In the genomic region with DNA sequence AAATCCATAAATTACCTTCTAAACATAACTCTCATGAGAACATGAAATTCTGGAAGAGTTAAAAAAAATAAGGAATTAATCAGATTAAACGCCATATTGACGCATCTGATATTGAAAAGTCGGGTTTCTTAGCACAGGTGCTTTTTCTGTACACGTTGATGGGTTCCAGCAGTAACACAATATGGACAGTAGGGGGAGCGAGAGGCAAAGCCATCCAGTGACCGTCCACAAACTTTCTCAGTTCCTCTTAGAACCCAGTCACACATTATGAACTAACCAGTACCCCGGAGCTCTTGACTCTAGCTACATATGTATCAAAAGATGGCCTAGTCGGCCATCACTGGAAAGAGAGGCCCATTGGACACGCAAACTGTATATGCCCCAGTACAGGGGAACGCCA, we compare ENCODE assay signal across 8 mouse cellular contexts. TPM values are rescaled to one million over a fixed set of nuclear protein-coding genes. Genes with fewer than 3 reads are reported as not detected.
DNase-seq lines count a peak whose midpoint lies in the region; ATAC-seq and TF ChIP-seq lines count a peak whose summit lies in the region.
"Not testable (repeated sequence)": the region's sequence is repeated elsewhere in the genome, so short reads cannot be mapped to it uniquely, and the experiment has no call there.

No protein-coding gene starts in this region.

- H3K9me3 ChIP-seq in G1E (replicated peaks); kidney, embryonic 16.5 days (ENCODE audit: low read length); lung, embryonic 14.5 days (ENCODE audit: low read depth, low read length); neural tube, embryonic 14.5 days (ENCODE audit: control insufficient read depth, low read length): not testable (repeated sequence)

- not testable (repeated sequence) for TF ChIP-seq POLR2A in brain, embryonic 14.5 days (IDR thresholded peaks at IDR 0.05; ENCODE audit: borderline replicate concordance, extremely low read depth, insufficient read depth, insufficient read length, poor library complexity, severe bottlenecking)

- 28% methylated on average over 8 of the region's 10 CpGs for WGBS in kidney, embryonic 16.5 days
- 27% methylated on average over 10 of the region's 10 CpGs for WGBS in lung, embryonic 14.5 days
- WGBS in neural tube, embryonic 14.5 days = 30% methylated on average over 10 of the region's 10 CpGs

- H3K27me3 ChIP-seq in G1E (ENCODE audit: insufficient read depth, low read length); kidney, embryonic 16.5 days (ENCODE audit: insufficient read depth, low read length); lung, embryonic 14.5 days (ENCODE audit: insufficient read depth, low read length); neural tube, embryonic 14.5 days (ENCODE audit: control insufficient read depth, insufficient read depth, low read length): not testable (repeated sequence)

- H3K9ac ChIP-seq in kidney, embryonic 16.5 days (replicated peaks; ENCODE audit: low read length); lung, embryonic 14.5 days; neural tube, embryonic 14.5 days (replicated peaks; ENCODE audit: low read depth, low read length): not testable (repeated sequence)

- H3K4me3 ChIP-seq in G1E (ENCODE audit: low read depth, low read length); kidney, embryonic 16.5 days (ENCODE audit: low read length); lung, embryonic 14.5 days (ENCODE audit: low read depth, low read length); neural tube, embryonic 14.5 days (ENCODE audit: low read depth, low read length): not testable (repeated sequence)

- ATAC-seq in G1E (ENCODE audit: extremely low read depth, insufficient number of reproducible peaks, low FRiP score, poor library complexity, severe bottlenecking) = peak; percentile 40; the same call in 1 of the 2 replicates
- ATAC-seq in kidney, embryonic 16.5 days (ENCODE audit: low FRiP score, low TSS enrichment) = peak; percentile 59; the same call in 1 of the 2 replicates
- not testable (repeated sequence) for ATAC-seq in lung, embryonic 14.5 days (ENCODE audit: insufficient read depth)
- peak; percentile 60; the same call in 1 of the 2 replicates for ATAC-seq in neural tube, embryonic 14.5 days (ENCODE audit: low read depth)

- not testable (repeated sequence) for H3K36me3 ChIP-seq in G1E (replicated peaks); kidney, embryonic 16.5 days (ENCODE audit: insufficient read depth, low read length); lung, embryonic 14.5 days (ENCODE audit: insufficient read depth); neural tube, embryonic 14.5 days (ENCODE audit: control insufficient read depth, insufficient read depth, low read length)

- not testable (repeated sequence) for H3K4me1 ChIP-seq in G1E (ENCODE audit: insufficient read depth, low read depth, low read length); kidney, embryonic 16.5 days (ENCODE audit: insufficient read depth, low read length); lung, embryonic 14.5 days (ENCODE audit: insufficient read depth); neural tube, embryonic 14.5 days (ENCODE audit: control insufficient read depth, insufficient read depth, low read length)

- not testable (repeated sequence) for H3K4me2 ChIP-seq in kidney, embryonic 16.5 days (replicated peaks; ENCODE audit: low read depth, low read length); lung, embryonic 14.5 days; neural tube, embryonic 14.5 days (ENCODE audit: low read depth, low read length)

- TF ChIP-seq CTCF in G1E (IDR thresholded peaks at IDR 0.05; ENCODE audit: low read depth, low read length) = peak; percentile 15; the same call in 1 of the 2 replicates
- TF ChIP-seq CTCF in brain, embryonic 14.5 days (IDR thresholded peaks at IDR 0.05; ENCODE audit: borderline replicate concordance, extremely low read depth, insufficient read depth, insufficient read length) = peak; percentile 75; the same call in 1 of the 2 replicates
- peak; percentile 76 for TF ChIP-seq CTCF in lung, embryonic 14.5 days (IDR thresholded peaks at IDR 0.05; ENCODE audit: low read depth)

- not testable (repeated sequence) for H3K27ac ChIP-seq in kidney, embryonic 16.5 days (ENCODE audit: low read length); lung, embryonic 14.5 days (ENCODE audit: low read depth); neural tube, embryonic 14.5 days (ENCODE audit: low read depth, low read length)

- not testable (repeated sequence) for DNase-seq in G1E (ENCODE audit: low spot score)
- DNase-seq in brain, embryonic 14.5 days (ENCODE audit: low read depth) = peak; percentile 74
- peak; percentile 38 for DNase-seq in embryo, embryonic 9.5 days (ENCODE audit: extremely low spot score)
- peak; percentile 43 for DNase-seq in heart, adult 8-10 months (ENCODE audit: low spot score)
- DNase-seq in lung, embryonic 14.5 days = peak; percentile 80
- DNase-seq in thymus, postnatal 4 days = peak; percentile 39

RNA-seq across cellular contexts. Expression of gene Hsf2, which starts 22.9 kb away (rescaled TPM):
- 15.2 TPM in 2 replicates for total RNA-seq in G1E (2014; fragmentation: Nextera tagmentation)
- 13.6 and 15.7 TPM in 2 replicates for total RNA-seq in G1E (2017)
- 0.33 and 0.61 TPM in 2 replicates for polyA plus RNA-seq in G1E (2012)
- polyA plus RNA-seq in brain, embryonic 14.5 days (2012; rRNA removed) = 45.3 and 54.0 TPM in 2 replicates
- total RNA-seq in heart, adult 8-10 months (2022) = 10 to 100 TPM; 13.7 to 16.6 (median 15.1) TPM
- 22.5 and 27.6 TPM in 2 replicates for polyA plus RNA-seq in kidney, embryonic 16.5 days (2015; fragmentation: Nextera tagmentation; extraction: Ambion mirVana)
- polyA plus RNA-seq in lung, embryonic 14.5 days (2014; fragmentation: Nextera tagmentation; extraction: Ambion mirVana) = 28.1 and 30.1 TPM in 2 replicates
- polyA plus RNA-seq in neural tube, embryonic 14.5 days (2014; fragmentation: Nextera tagmentation; extraction: Ambion mirVana) = 57.4 and 59.0 TPM in 2 replicates

Comparison
In these comparisons a context has a peak if more than half of its experiments do, and no peak if none do; other contexts are left out.
1. CTCF ChIP-seq: peak in every context shown above with its lines; median percentile 76 in lung, embryonic 14.5 days; 75 in brain, embryonic 14.5 days; 15 in G1E.
2. RNA of gene Hsf2, which starts 22.9 kb away (polyA plus RNA-seq): 57.4 to 59.0 TPM in neural tube, embryonic 14.5 days, 45.3 to 54.0 TPM in brain, embryonic 14.5 days, 28.1 to 30.1 TPM in lung, embryonic 14.5 days and 22.5 to 27.6 TPM in kidney, embryonic 16.5 days; 0.33 to 0.61 TPM in G1E; every median in the first group is over 10 times any median in the second.